Mouse (Mus musculus): Measurements from ENCODE around the gene Tns2.

DNA sequence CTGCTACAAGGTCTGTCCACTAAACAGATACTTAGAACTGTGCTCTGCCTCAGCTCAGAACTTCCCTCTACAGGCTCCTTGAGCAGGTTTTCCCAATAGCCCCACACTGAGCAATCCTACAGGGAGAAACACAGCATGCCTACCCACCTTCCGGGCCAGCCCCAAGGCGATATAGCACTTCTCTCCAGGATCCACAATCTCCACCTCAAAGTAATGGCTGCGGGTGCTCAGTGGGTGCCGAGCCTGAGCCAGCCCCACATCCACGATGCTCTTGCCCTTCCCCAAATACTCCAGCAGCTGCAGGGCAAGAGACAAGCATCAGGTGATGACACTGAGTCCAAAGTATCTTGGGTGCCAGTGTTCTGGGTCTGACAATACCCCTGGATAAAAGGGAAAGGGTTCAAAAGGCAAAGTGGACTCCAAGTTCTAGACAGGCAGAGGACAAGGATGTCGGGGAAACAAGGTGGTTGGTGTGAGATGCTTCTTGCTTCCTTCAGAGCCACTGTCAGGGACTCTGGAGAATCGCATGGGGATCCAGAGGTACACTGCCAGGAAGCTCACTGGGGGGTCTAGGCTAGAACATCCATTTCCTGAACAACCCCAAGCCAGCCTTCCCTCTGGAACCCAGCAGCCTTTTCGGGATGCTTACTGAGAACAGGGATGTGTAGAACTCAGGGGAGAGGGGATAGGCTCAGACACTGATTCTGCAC is 19.1 kb downstream of the Tns2 start:
- TF ChIP-seq CTCF (IDR thresholded peaks at IDR 0.05; ENCODE audit: low read depth) (no peak), EP300 (IDR thresholded peaks at IDR 0.05; ENCODE audit: low read depth) (no peak)

All from heart, postnatal 0 days (tissue).